Mouse (Mus musculus) hindbrain, embryonic 16.5 days (tissue): ENCODE data around the gene Gys1. TPM values are rescaled to one million over a fixed set of nuclear protein-coding genes. Genes with fewer than 3 reads are reported as not detected.
"Not testable (repeated sequence)": the region's sequence is repeated elsewhere in the genome, so short reads cannot be mapped to it uniquely, and the experiment has no call there.

Experiments used
- ATAC-seq: fragments of 200-750 bp; cut with Nextera tagmentation; 2 replicates; pipeline ENCODE4 v1.8.0; 2017; ENCODE audit warnings: moderate TSS enrichment, moderate library complexity
- H3K27ac ChIP-seq: fragments of 300-500 bp; sonication (generic); 2 replicates; pipeline ENCODE4 v1.5.1; 2014; ENCODE audit warnings: low read depth, mild to moderate bottlenecking, control low read depth, low read length, moderate library complexity
- H3K27me3 ChIP-seq: fragments of 300-500 bp; sonication (generic); replicated peaks from 2 replicates; pipeline ENCODE4 v1.6.1; 2014; ENCODE audit warnings: low read length; ENCODE audit not compliant: control insufficient read depth, insufficient read depth
- H3K36me3 ChIP-seq: fragments of 300-500 bp; sonication (generic); 2 replicates; pipeline ENCODE4 v1.6.1; 2014; ENCODE audit warnings: mild to moderate bottlenecking, low read length, moderate library complexity, mixed read lengths; ENCODE audit not compliant: control insufficient read depth, insufficient read depth
- H3K4me1 ChIP-seq: fragments of 300-500 bp; sonication (generic); 2 replicates; pipeline ENCODE4 v1.6.1; 2014; ENCODE audit warnings: low read depth, low read length; ENCODE audit not compliant: control insufficient read depth, insufficient read depth
- H3K4me2 ChIP-seq: fragments of 300-500 bp; sonication (generic); 2 replicates; pipeline ENCODE4 v1.6.1; 2014; ENCODE audit warnings: mild to moderate bottlenecking, low read length, control low read depth, moderate library complexity
- H3K4me3 ChIP-seq: fragments of 300-500 bp; sonication (generic); 2 replicates; pipeline ENCODE4 v1.5.1; 2014; ENCODE audit warnings: mild to moderate bottlenecking, low read length, control low read depth, moderate library complexity
- H3K9ac ChIP-seq: fragments of 300-500 bp; sonication (generic); 2 replicates; pipeline ENCODE4 v1.6.1; 2014; ENCODE audit warnings: low read depth, mild to moderate bottlenecking, control low read depth, low read length, moderate library complexity
- H3K9me3 ChIP-seq: fragments of 300-500 bp; sonication (generic); 2 replicates; pipeline ENCODE4 v1.6.1; 2014; ENCODE audit warnings: mild to moderate bottlenecking, low read length, moderate library complexity; ENCODE audit not compliant: control insufficient read depth
- WGBS: fragments of 180-500 bp; shearing (Covaris S2); extraction: QIAGEN DNeasy Blood & Tissue Kit; methylation state at CpG from one replicate; pipeline ENCODE4 v1.1.7; 2014; 5-methylcytosine and 5-hydroxymethylcytosine counted together
- polyA plus RNA-seq: library from polyadenylated mRNA; unstranded; fragments of >200 nt; fragmentation: Nextera tagmentation; extraction: Ambion mirVana; gene quantifications from 2 replicates; pipeline ENCODE4 v1.2.1, GENCODE M21; 2015

The Gys1 gene
- polyA plus RNA-seq, 1 experiment from 2014 or later = 25.5 TPM

GRCm38 (mm10) chr7:45467090-45467670 is 32.5 kb downstream of the Gys1 start:
- H3K4me1 ChIP-seq = peaks cover 17% of the 10 kb centered on the region
- H3K9ac ChIP-seq = peak overlapping the region; percentile 15
- no peak overlapping the region; the same call in 1 of the 2 replicates for H3K27ac ChIP-seq
- H3K9me3 ChIP-seq = no peaks in the 10 kb centered on the region
- H3K36me3 ChIP-seq = no peaks in the 10 kb centered on the region; the same call in 1 of the 2 replicates
- peak overlapping the region; percentile 92 for H3K4me2 ChIP-seq
- peak; percentile 22; the same call in 1 of the 2 replicates for ATAC-seq
- peak overlapping the region; percentile 80 for H3K4me3 ChIP-seq
- 35% methylated on average over 7 of the region's 7 CpGs for WGBS
- H3K27me3 ChIP-seq = no peaks in the 10 kb centered on the region

DNA sequence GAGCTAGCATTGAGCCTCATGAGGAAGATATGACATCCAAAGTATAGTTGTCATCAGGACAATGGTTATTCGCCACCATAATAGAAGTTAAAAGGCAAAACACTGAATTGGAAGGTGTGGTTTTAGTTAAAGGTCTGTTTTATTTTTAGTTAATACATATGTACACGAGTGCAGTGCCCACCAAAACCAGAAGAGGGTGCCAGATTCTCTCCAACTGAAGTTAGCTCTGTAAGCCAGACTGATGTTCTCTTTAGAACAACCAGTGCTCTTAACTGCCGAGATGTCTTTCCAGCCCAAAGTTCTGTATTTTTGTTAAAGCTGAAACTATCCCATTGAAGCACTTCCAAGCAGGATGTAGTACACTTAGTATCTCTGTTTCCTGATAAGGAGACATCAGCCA is 36.2 kb downstream of the Gys1 start:
- no peak for ATAC-seq
- H3K4me3 ChIP-seq = no peak overlapping the region
- H3K9ac ChIP-seq = no peak overlapping the region
- no peak overlapping the region for H3K4me2 ChIP-seq
- H3K4me1 ChIP-seq = peaks cover 7% of the 10 kb centered on the region
- no peak overlapping the region for H3K27ac ChIP-seq
- no peaks in the 10 kb centered on the region for H3K27me3 ChIP-seq
- no peaks in the 10 kb centered on the region for H3K36me3 ChIP-seq
- H3K9me3 ChIP-seq = no peaks in the 10 kb centered on the region
- WGBS = 16% methylated on average over 3 of the region's 3 CpGs

- Histone ChIP-seq H3K4me1 (no peaks in the 10 kb centered on the region), H3K27me3 (no peaks in the 10 kb centered on the region), H3K4me3 (no peak overlapping the region; the same call in 1 of the 2 replicates), H3K4me2 (peak overlapping the region; percentile 36), H3K27ac (no peak overlapping the region), H3K36me3 (no peaks in the 10 kb centered on the region), H3K9ac (no peak overlapping the region), H3K9me3 (no peaks in the 10 kb centered on the region)
- 74% methylated on average over 16 of the region's 16 CpGs for WGBS
- ATAC-seq = no peak
These were observed 40.8 kb downstream of the Gys1 start for GRCm38 (mm10) chr7:45475291-45475969.

GRCm38 (mm10) chr7:45476453-45476852 is 41.8 kb downstream of the Gys1 start:
- Histone ChIP-seq H3K9me3 (no peaks in the 10 kb centered on the region), H3K4me1 (no peaks in the 10 kb centered on the region), H3K4me3 (no peak overlapping the region), H3K9ac (no peak overlapping the region), H3K27ac (no peak overlapping the region), H3K4me2 (no peak overlapping the region), H3K27me3 (no peaks in the 10 kb centered on the region), H3K36me3 (no peaks in the 10 kb centered on the region)
- ATAC-seq = no peak
- WGBS = 62% methylated on average over 1 of the region's 1 CpGs

- Histone ChIP-seq H3K9ac (no peak overlapping the region), H3K27me3 (no peaks in the 10 kb centered on the region), H3K36me3 (no peaks in the 10 kb centered on the region), H3K27ac (no peak overlapping the region), H3K4me2 (no peak overlapping the region), H3K4me1 (no peaks in the 10 kb centered on the region), H3K4me3 (no peak overlapping the region), H3K9me3 (no peaks in the 10 kb centered on the region)
- WGBS = 8% methylated on average over 3 of the region's 3 CpGs
- 0 out of 2 replicates have a peak, but pooled peaks have one; percentile 18 for ATAC-seq
These were observed 42.4 kb downstream of the Gys1 start for GRCm38 (mm10) chr7:45477003-45477402.

DNA sequence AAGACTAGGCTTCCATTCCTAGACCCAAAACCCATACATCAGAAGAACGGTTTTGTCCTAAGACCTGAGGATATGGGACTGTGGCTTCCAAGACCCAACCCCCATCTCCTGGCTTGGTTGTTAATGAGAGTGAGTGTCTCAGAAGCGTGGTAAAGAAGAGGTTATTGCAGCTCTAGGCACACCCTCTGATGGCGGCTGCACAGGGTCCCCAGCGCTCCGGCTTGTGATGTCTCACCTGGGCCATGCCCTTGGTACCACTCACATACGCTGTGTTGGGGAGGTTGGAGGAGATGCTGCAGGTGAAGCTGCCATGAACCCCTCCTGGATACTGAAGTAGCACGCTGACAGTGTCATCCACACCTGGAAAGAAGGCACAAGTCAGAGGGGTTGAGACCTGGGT is 44.1 kb downstream of the Gys1 start:
- no peak for ATAC-seq
- Histone ChIP-seq H3K36me3 (no peaks in the 10 kb centered on the region), H3K27ac (no peak overlapping the region), H3K9me3 (no peaks in the 10 kb centered on the region), H3K4me2 (no peak overlapping the region), H3K9ac (no peak overlapping the region), H3K4me3 (no peak overlapping the region), H3K4me1 (no peaks in the 10 kb centered on the region), H3K27me3 (no peaks in the 10 kb centered on the region)
- 95% methylated on average over 7 of the region's 7 CpGs for WGBS

DNA sequence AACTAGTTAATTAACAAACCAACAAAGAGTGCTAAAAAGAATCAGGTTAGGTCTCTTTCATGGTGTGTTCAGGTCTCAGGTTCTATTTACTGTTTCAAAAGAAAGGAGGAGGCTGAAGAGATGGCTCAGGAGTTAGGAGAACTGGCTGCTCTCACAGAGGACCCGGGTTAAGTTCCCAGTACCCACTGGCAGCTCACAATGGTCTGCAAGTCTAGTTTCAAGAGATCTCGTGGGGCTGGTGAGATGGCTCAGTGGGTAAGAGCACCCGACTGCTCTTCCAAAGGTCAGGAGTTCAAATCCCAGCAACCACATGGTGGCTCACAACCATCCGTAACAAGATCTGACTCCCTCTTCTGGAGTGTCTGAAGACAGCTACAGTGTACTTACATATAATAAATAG is 45.7 kb downstream of the Gys1 start:
- not testable (repeated sequence) for H3K4me1 ChIP-seq, H3K9ac ChIP-seq, H3K9me3 ChIP-seq, H3K27ac ChIP-seq, H3K4me2 ChIP-seq, H3K4me3 ChIP-seq, ATAC-seq, H3K36me3 ChIP-seq, H3K27me3 ChIP-seq
- 79% methylated on average over 3 of the region's 4 CpGs for WGBS

- peak; percentile 90 for ATAC-seq
- WGBS = 47% methylated on average over 15 of the region's 15 CpGs
- no peak within 1 kb of the TSS for H3K9ac ChIP-seq
These were observed 46.8 kb downstream of the Gys1 start, which contains the start of gene Tulp2 for GRCm38 (mm10) chr7:45481374-45481927. Gene Tulp2, plus strand, starts transcription at chr7:45481877.

GRCm38 (mm10) chr7:45482166-45482565 is 47.5 kb downstream of the Gys1 start:
- Histone ChIP-seq H3K4me3 (no peak overlapping the region), H3K9ac (no peak overlapping the region), H3K36me3 (no peaks in the 10 kb centered on the region), H3K27me3 (no peaks in the 10 kb centered on the region), H3K4me2 (no peak overlapping the region), H3K27ac (no peak overlapping the region), H3K9me3 (no peaks in the 10 kb centered on the region), H3K4me1 (no peaks in the 10 kb centered on the region)
- WGBS = 93% methylated on average over 1 of the region's 1 CpGs
- ATAC-seq = no peak

More at GRCm38 (mm10) chr7:45481374-45481927, 46.8 kb downstream of the Gys1 start, which contains the start of gene Tulp2:
- Histone ChIP-seq H3K36me3 (no peaks in the 10 kb centered on the region), H3K4me3 (no peak within 1 kb of the TSS), H3K9me3 (no peaks in the 10 kb centered on the region), H3K4me1 (no peaks in the 10 kb centered on the region), H3K27me3 (no peaks in the 10 kb centered on the region), H3K27ac (no peak within 1 kb of the TSS), H3K4me2 (no peak within 1 kb of the TSS)
